Comparison of ENCODE assay signal across 8 mouse cellular contexts in the genomic region with DNA sequence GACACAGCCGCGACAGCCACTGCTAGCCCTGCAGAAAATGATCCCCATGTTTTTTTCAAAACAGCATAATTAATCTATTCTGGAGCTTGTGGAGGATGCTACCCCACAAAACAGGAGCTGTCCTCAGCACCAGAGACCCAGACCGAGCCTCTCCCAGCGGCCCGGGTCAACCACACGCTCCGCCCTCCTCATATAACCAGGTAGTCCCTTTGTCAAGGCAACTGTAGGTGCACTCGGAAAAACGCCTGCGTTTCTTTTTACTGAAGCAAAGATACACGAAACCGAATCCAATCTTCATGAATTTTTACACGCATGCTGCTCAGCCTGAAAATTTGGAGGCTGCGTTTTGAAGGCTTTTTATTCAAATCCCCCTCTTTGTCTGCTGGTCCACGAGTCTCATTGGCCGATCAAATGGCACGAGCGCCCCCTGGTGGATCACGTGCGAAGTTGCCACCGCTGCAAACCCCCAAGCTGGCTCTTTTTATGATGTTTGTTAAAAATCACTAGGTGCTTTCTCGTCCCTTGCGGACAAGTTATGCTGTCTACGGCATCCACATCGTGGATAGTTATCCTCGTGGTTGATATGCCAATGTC. TPM values are rescaled to one million over a fixed set of nuclear protein-coding genes. Genes with fewer than 3 reads are reported as not detected.
A peak's percentile ranks its signal among the peaks of the same experiment; 100 is the strongest.
DNase-seq lines count a peak whose midpoint lies in the region; ATAC-seq and TF ChIP-seq lines count a peak whose summit lies in the region.

No protein-coding gene starts in this region.

- peak; percentile 78 for DNase-seq in ES-CJ7 (ENCODE audit: low read depth, low spot score)
- peak; percentile 51 for DNase-seq in c-Kit-positive CD71-positive TER-119-negative erythroid progenitor cells, embryonic 14.5 days (ENCODE audit: low read depth)
- peak; percentile 89 for DNase-seq in heart, postnatal 4 days
- DNase-seq in layer of hippocampus, adult 2 months (ENCODE audit: low spot score in 2 of 2): peak; percentile 89 to 94
- DNase-seq in lung, embryonic 14.5 days: peak; percentile 93
- peak; percentile 75 for DNase-seq in ovary, postnatal 10 days (ENCODE audit: low spot score)
- peak; percentile 46 to 83 for DNase-seq in thymus, postnatal 10 days (ENCODE audit: low spot score in 2 of 2)

- peak overlapping the region; percentile 99 for H3K27ac ChIP-seq in forebrain, embryonic 16.5 days (ENCODE audit: low read length)
- H3K27ac ChIP-seq in layer of hippocampus, adult 2 months: peak overlapping the region; percentile 72
- H3K27ac ChIP-seq in lung, embryonic 14.5 days (ENCODE audit: low read depth): no peak overlapping the region

- H3K27me3 ChIP-seq in forebrain, embryonic 16.5 days (replicated peaks; ENCODE audit: control insufficient read depth, insufficient read depth, low read length): peaks cover 4% of the 10 kb centered on the region
- no peaks in the 10 kb centered on the region for H3K27me3 ChIP-seq in lung, embryonic 14.5 days (ENCODE audit: insufficient read depth, low read length)

- no peaks in the 10 kb centered on the region for H3K9me3 ChIP-seq in forebrain, embryonic 16.5 days (ENCODE audit: control insufficient read depth, low read length)
- H3K9me3 ChIP-seq in lung, embryonic 14.5 days (ENCODE audit: low read depth, low read length): no peaks in the 10 kb centered on the region

- peaks cover 44% of the 10 kb centered on the region for H3K4me1 ChIP-seq in forebrain, embryonic 16.5 days (replicated peaks; ENCODE audit: control insufficient read depth, insufficient read depth, low read length)
- peaks cover 3% of the 10 kb centered on the region for H3K4me1 ChIP-seq in lung, embryonic 14.5 days (ENCODE audit: insufficient read depth)

- H3K9ac ChIP-seq in forebrain, embryonic 16.5 days (replicated peaks; ENCODE audit: low read depth, low read length): peak overlapping the region; percentile 76
- no peak overlapping the region for H3K9ac ChIP-seq in lung, embryonic 14.5 days

- no peaks in the 10 kb centered on the region for H3K36me3 ChIP-seq in forebrain, embryonic 16.5 days (ENCODE audit: control insufficient read depth, insufficient read depth)
- H3K36me3 ChIP-seq in lung, embryonic 14.5 days (ENCODE audit: insufficient read depth): no peaks in the 10 kb centered on the region

- ATAC-seq in forebrain, embryonic 16.5 days: peak; percentile 73
- peak; percentile 78 for ATAC-seq in lung, embryonic 14.5 days (ENCODE audit: insufficient read depth)

- peak; percentile 98 for TF ChIP-seq CTCF in layer of hippocampus, adult 2 months (conservative IDR thresholded peaks at IDR 0.05)
- TF ChIP-seq CTCF in lung, embryonic 14.5 days (IDR thresholded peaks at IDR 0.05; ENCODE audit: low read depth): peak; percentile 94

- 0% methylated on average over 26 of the region's 26 CpGs for WGBS in forebrain, embryonic 16.5 days
- WGBS in lung, embryonic 14.5 days: 2% methylated on average over 26 of the region's 26 CpGs

- H3K4me3 ChIP-seq in forebrain, embryonic 16.5 days (replicated peaks; ENCODE audit: low read length): peak overlapping the region; percentile 46
- H3K4me3 ChIP-seq in layer of hippocampus, adult 2 months: peak overlapping the region; percentile 44
- H3K4me3 ChIP-seq in lung, embryonic 14.5 days (ENCODE audit: low read depth, low read length): peak overlapping the region; percentile 24

- peak overlapping the region; percentile 93 for H3K4me2 ChIP-seq in forebrain, embryonic 16.5 days (ENCODE audit: low read length)
- peak overlapping the region; percentile 60 for H3K4me2 ChIP-seq in lung, embryonic 14.5 days

RNA-seq across cellular contexts. Expression of a gene that starts 39.3 kb away (rescaled TPM):
- 0.16 and 0.33 TPM in 2 replicates for polyA plus RNA-seq in forebrain, embryonic 16.5 days (2015; fragmentation: Nextera tagmentation; extraction: Ambion mirVana)
- 10 to 100 TPM in 1 of 2 experiments, 1 to 10 TPM in 1; 9.3 to 10.4 TPM for total RNA-seq in heart, postnatal 4 days (2021)
- 1 to 10 TPM; 3.0 to 5.2 TPM for total RNA-seq in layer of hippocampus, adult 2 months (2021)
- polyA plus RNA-seq in lung, embryonic 14.5 days (2014; fragmentation: Nextera tagmentation; extraction: Ambion mirVana): 0.30 and 0.32 TPM in 2 replicates
